Mouse (Mus musculus): ENCODE measurements around the gene Gnaq.
A peak's percentile ranks its signal among the peaks of the same experiment; 100 is the strongest.

Gene Gnaq

GRCm38 (mm10) chr19:16436335-16437169 is 303.9 kb downstream of the Gnaq start:
- DNase-seq (ENCODE audit: low read depth, low spot score) = peak; percentile 16

Measured in brain, adult 2 months (tissue).